Mouse (Mus musculus) kidney, adult 2 months (tissue): Measurements from ENCODE around the gene Gpx7.

ENCODE experiments used
- CTCF ChIP-seq: fragments of 200-500 bp; conservative IDR thresholded peaks from 2 replicates; pipeline ENCODE4 v1.5.1; 2011; ENCODE audit warnings: low read depth, mild to moderate bottlenecking, control low read depth, low read length, moderate library complexity, mixed read lengths; ENCODE audit not compliant: insufficient read depth, insufficient read length
- POLR2A ChIP-seq: fragments of 200-500 bp; IDR thresholded peaks from one replicate; pipeline ENCODE4 v1.6.1; 2011; ENCODE audit warnings: low read depth, low read length, control low read depth

DNA sequence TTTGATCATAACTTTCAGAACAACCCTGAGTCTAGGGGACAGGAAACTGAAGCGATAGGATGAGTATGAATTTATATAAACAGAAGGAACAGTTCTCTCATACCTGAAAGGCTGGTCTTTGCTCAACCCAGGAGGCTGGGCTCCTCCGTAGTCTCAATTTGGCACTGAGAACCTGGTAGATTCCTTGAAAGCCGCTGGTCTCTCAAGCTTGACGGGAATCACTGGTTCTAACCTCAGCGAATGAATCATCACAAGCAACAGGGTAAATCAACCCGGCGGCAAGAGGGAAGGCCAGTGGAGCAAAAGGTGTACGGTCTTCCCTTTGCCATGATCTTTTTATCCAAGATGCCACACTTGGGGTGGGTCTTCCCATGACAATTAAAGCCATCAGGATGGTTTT lies 49.3 kb downstream of the Gpx7 start:
- TF ChIP-seq POLR2A (no peak), CTCF (no peak)
